Mouse (Mus musculus) mesoderm, embryonic 11.5 days (tissue): ENCODE measurements around the gene Slc10a7.
A peak's percentile ranks its signal among the peaks of the same experiment; 100 is the strongest.
"Not testable (repeated sequence)": the region's sequence is repeated elsewhere in the genome, so short reads cannot be mapped to it uniquely, and the experiment has no call there.

Experiments used
- DNase-seq: peaks from one replicate; pipeline ENCODE4 v3.0.0-alpha.2; 2012; ENCODE audit warnings: low read depth, low spot score

Gene Slc10a7

GRCm38 (mm10) chr8:78545153-78545817 lies 36.1 kb downstream of the Slc10a7 start:
- not testable (repeated sequence) for DNase-seq

DNA sequence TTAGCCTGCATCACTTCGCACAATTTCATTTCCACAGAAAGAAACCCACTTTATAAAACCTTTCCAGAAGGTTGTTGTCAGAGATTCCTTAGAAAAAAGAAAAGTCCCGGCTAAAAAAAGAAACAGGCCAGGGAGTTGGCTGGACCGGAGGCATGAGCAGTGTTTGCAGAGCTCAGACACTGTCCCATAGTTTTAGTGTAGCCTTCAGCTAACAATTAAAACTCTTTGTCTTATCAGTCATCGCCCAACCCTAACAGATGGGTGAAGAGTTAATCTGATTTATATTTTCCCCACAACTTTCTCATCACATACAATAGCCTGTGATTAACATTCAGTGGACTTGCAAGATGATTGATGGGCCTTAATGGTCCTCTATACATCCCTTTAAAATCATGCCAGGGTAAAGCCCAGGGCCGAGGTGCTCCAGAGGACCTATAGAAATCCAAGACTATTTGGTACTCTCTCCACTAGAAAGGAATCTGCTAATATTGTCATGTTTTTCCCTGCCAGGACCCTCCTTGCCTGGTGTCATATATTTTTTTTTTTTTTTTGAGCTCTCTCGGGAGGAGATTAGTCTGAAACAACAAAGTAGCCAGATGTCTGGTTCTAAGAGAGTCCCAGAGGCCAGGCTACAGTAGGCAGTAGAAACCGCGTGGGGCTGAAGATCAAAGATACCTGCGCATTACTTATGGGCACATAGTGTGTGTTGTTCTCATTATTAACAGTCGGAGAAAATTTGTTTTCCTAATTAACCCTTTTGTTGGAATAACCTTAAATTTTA lies 41.0 kb downstream of the Slc10a7 start:
- peak; percentile 40 for DNase-seq

DNA sequence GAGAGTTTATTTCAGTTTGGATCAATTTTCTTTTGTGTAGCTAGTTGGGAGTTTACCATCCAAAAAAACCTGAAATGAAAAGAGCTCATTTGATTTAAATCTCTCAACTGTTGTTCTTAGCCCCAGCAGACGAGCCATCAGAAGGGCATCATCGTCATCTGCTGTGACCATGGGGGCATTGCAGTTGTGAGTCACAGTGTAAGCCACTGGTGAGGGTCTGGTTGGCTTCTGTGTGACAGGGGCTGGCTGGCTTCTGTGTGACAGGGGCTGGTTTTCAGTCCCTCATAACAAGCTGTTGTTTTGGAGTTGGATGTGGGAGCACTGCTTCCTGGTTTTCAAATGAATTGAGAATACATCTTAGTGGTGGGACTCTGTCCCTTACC lies 41.6 kb downstream of the Slc10a7 start:
- no peak for DNase-seq

DNA sequence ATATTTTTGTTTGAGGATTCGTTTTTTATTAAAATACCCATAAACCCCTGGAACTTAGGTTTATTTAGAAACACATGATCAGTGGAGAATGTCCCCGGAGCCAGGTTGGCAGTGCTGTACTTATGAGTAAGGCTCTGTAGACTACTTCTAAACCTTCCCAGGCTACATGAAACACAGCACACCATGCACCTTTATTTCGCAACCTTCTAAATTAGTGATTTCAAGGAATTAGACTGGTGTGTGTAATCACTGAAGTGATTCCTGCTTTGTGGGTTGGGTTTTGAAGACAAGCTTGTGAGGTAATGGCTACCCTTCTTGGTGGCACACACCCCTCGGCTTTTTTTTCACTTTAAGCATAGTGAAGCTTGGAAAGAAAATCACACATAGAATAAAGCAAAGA lies 46.7 kb downstream of the Slc10a7 start:
- DNase-seq, result no peak

GRCm38 (mm10) chr8:78556773-78557434 lies 47.8 kb downstream of the Slc10a7 start:
- peak; percentile 52 for DNase-seq

- DNase-seq, result no peak
These were observed 52.5 kb downstream of the Slc10a7 start for GRCm38 (mm10) chr8:78561620-78562019.

- no peak for DNase-seq
These were observed 54.4 kb downstream of the Slc10a7 start for GRCm38 (mm10) chr8:78563466-78564058.

DNA sequence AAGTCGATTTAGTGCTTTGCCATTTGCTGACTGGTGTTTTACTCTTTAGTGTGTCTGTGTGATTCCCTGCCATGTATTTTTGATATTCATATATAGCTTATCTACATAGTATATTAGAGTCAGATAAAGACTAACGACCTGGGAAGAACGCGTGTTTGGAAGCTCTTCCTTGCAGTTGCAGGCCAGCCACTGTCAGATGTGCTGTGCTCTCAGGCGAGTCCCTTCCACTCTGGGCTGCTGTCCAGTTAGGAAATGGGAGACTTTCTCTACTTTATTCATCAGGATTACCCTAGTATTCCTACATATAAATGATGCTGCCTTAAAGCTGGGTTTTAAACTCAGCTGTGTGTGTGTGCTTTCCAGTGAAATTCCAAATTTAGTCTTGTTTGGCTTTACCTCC lies 55.1 kb downstream of the Slc10a7 start:
- DNase-seq, result no peak

- no peak for DNase-seq
These were observed 59.0 kb downstream of the Slc10a7 start for GRCm38 (mm10) chr8:78568196-78568595.

DNA sequence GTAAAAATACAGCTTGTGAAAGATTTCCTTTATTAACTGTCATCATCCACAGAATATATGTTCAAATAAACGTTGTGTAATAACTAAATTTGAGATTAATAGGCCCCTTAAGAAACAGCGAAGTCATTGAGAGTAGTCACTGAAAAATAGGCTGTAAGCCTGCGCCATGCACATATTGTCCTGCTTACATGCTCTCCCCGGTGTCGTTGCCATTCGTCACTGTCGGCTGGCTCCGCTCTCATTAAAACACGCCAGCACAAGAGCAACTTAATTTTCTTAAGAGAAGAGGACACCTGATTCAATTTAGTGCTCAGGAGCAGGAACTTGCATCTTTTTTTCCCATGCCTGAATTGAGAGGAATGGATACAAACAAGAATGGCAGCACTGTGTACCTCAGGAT lies 62.4 kb downstream of the Slc10a7 start:
- DNase-seq, result no peak

DNA sequence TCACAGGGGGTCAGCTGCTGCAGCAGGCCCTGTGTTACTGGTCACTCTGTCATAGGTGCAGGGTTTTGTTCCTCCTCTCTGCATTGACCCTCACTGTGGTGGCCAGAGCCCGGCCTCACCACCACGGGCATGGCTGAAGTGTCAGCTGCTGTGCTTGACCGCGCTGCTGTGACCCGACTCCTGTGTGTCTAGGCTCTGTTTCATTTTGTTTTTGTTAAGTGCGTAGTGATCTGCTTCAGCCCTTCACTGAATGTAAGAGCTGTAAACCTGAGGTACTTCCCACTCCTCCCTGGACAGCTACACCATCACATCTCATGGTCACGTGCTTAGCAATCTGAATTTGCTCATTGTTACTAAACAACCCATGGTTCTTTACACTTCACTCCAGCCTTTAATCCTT lies 65.1 kb downstream of the Slc10a7 start:
- no peak for DNase-seq

DNA sequence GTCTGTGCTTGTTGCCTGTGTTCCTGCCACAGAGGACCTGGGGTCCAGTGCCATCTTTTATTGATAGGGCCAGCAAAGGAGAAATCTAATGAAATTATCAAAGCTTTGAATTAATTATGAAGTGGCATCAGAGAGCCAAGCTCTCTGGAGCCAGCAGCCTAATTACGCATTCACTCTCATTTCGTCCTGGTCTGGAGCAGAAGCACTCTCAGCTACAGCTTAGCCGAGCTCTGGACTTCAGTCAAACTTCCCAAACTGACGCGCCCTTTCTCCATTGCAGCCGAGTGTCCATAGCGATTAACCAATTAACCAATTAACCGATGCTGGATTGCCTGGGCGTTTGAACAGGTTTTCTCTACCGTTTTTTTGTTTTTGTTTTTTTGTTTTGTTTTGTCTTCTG lies 68.4 kb downstream of the Slc10a7 start:
- DNase-seq, result no peak

GRCm38 (mm10) chr8:78578036-78578435 lies 68.9 kb downstream of the Slc10a7 start:
- DNase-seq, result no peak

GRCm38 (mm10) chr8:78584011-78584776 lies 75.0 kb downstream of the Slc10a7 start:
- DNase-seq, result no peak

DNA sequence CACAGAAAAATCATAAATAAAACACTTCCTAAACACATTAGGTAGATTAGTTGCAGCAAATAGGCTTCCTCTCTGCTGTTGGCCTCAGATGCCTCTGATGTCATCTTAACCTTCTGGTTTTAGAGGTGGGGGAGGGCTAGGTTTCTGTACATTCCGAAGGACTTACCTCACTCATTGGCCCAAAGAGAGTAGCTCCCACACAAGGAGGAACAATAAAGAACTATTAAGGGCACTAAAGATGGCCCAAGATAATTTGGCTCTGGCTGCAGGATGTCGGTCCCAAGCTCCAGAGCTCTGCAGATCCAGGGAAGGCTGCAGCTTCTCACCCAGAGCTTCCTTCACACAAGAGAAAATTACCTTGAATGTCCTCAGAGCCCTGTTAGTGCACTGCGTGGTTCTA lies 75.7 kb downstream of the Slc10a7 start:
- DNase-seq, result no peak

- DNase-seq, result peak; percentile 82
These were observed 86.3 kb downstream of the Slc10a7 start for GRCm38 (mm10) chr8:78595481-78595908.

DNA sequence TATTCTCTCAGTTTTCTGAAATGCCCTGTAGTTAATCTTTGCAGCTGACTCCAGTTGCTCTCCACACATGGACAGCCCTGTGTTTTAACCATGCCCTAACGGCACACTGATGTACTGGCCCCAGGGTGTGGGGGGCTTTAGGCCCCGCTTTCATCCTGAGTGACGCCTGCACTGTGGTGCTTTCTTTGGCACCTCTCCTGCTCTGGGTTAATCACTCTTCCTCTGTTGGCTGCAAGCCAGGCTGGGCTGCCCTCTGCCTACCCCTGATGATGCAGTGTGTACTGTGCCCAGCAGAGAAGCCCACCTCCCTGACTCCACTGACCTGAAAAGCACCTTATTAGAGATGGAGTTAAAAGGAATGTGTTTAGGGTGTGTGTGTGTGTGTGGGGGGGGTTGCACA lies 89.1 kb downstream of the Slc10a7 start:
- DNase-seq, result peak; percentile 31

- DNase-seq, result no peak
These were observed 93.9 kb downstream of the Slc10a7 start for GRCm38 (mm10) chr8:78603084-78603483.

- no peak for DNase-seq
These were observed 95.3 kb downstream of the Slc10a7 start for GRCm38 (mm10) chr8:78604426-78604825.

GRCm38 (mm10) chr8:78609301-78609700 lies 100.2 kb downstream of the Slc10a7 start:
- no peak for DNase-seq

- no peak for DNase-seq
These were observed 101.9 kb downstream of the Slc10a7 start for GRCm38 (mm10) chr8:78611019-78611418.

- DNase-seq, result no peak
These were observed 113.2 kb downstream of the Slc10a7 start for GRCm38 (mm10) chr8:78622362-78622761.
